Mouse (Mus musculus) R1 (cell line): Measurements from ENCODE around the gene Olfr55.
"Not testable (repeated sequence)": the region's sequence is repeated elsewhere in the genome, so short reads cannot be mapped to it uniquely, and the experiment has no call there.

Source experiments
- DNase-seq: peaks from one replicate; pipeline ENCODE4 v3.0.0-alpha.2; 2018; ENCODE audit warnings: low read depth, low spot score

Olfr55 gene

GRCm38 (mm10) chr17:33168147-33168546 is at the start of gene Olfr55:
Olfr55 (plus strand) TSS chr17:33168447.
- DNase-seq = not testable (repeated sequence)

GRCm38 (mm10) chr17:33124546-33124945 is 43.7 kb upstream of the Olfr55 start:
- no peak for DNase-seq

- DNase-seq = no peak
Measured at GRCm38 (mm10) chr17:33126257-33126656, 42.0 kb upstream of the Olfr55 start.

GRCm38 (mm10) chr17:33139261-33139820 is 28.9 kb upstream of the Olfr55 start, which contains the start of gene Morc2b:
Morc2b (minus strand) TSS chr17:33139683.
- peak; percentile 89 for DNase-seq

GRCm38 (mm10) chr17:33191002-33191401 is 22.8 kb downstream of the Olfr55 start, which contains the start of gene Olfr239:
Olfr239 (plus strand) TSS chr17:33191302.
- DNase-seq = not testable (repeated sequence)

GRCm38 (mm10) chr17:33221590-33221989 is 53.3 kb downstream of the Olfr55 start, which contains the start of gene Olfr1564:
Olfr1564 (minus strand) TSS chr17:33221690.
- no peak for DNase-seq
